Mouse (Mus musculus) lung, embryonic 15.5 days (tissue): ENCODE measurements at regions not wholly inside any gene's neighbourhood (a gene's known extent, or its start where the extent isn't known, plus 50 kb on each side); places are given as distances from the start of the nearest gene placed in this dataset.

Experiments used
- ATAC-seq: fragments of 200-750 bp; cut with Nextera tagmentation; 2 replicates; pipeline ENCODE4 v1.8.0; 2017; ENCODE audit warnings: moderate number of reproducible peaks, borderline replicate concordance; ENCODE audit not compliant: low FRiP score, low TSS enrichment; ENCODE audit errors: extremely low read depth
- H3K27ac ChIP-seq: fragments of 300-500 bp; sonication (generic); 2 replicates; pipeline ENCODE4 v1.5.1; 2015; ENCODE audit warnings: moderate library complexity, mild to moderate bottlenecking, inconsistent platforms
- H3K27me3 ChIP-seq: fragments of 300-500 bp; sonication (generic); 2 replicates; pipeline ENCODE4 v1.6.1; 2015; ENCODE audit warnings: inconsistent platforms
- H3K36me3 ChIP-seq: fragments of 300-500 bp; sonication (generic); 2 replicates; pipeline ENCODE4 v1.6.1; 2015; ENCODE audit warnings: inconsistent platforms
- H3K4me1 ChIP-seq: fragments of 300-500 bp; sonication (generic); 2 replicates; pipeline ENCODE4 v1.6.1; 2015; ENCODE audit warnings: inconsistent platforms
- H3K4me2 ChIP-seq: fragments of 300-500 bp; sonication (generic); 2 replicates; pipeline ENCODE4 v1.6.1; 2015; ENCODE audit warnings: inconsistent platforms, mild to moderate bottlenecking, moderate library complexity
- H3K4me3 ChIP-seq: fragments of 300-500 bp; sonication (generic); 2 replicates; pipeline ENCODE4 v1.5.1; 2015; ENCODE audit warnings: mild to moderate bottlenecking, inconsistent platforms
- H3K9ac ChIP-seq: fragments of 300-500 bp; sonication (generic); 2 replicates; pipeline ENCODE4 v1.6.1; 2015; ENCODE audit warnings: inconsistent platforms
- H3K9me3 ChIP-seq: fragments of 300-500 bp; sonication (generic); 2 replicates; pipeline ENCODE4 v1.6.1; 2016; ENCODE audit warnings: inconsistent platforms
- WGBS: fragments of 180-500 bp; shearing (Covaris S2); methylation state at CpG from one replicate; pipeline ENCODE4 v1.1.7; 2015; 5-methylcytosine and 5-hydroxymethylcytosine counted together

- no peak for ATAC-seq
- H3K36me3 ChIP-seq = no peaks in the 10 kb centered on the region
- no peak overlapping the region for H3K4me2 ChIP-seq
- no peaks in the 10 kb centered on the region for H3K9me3 ChIP-seq
- no peak overlapping the region for H3K4me3 ChIP-seq
- H3K27ac ChIP-seq = no peak overlapping the region
- no peak overlapping the region for H3K9ac ChIP-seq
- H3K27me3 ChIP-seq = no peaks in the 10 kb centered on the region
- 71% methylated on average over 5 of the region's 5 CpGs for WGBS
- H3K4me1 ChIP-seq = no peaks in the 10 kb centered on the region
Observed at GRCm38 (mm10) chr16:87295727-87296126, 58.3 kb upstream of the N6amt1 start.

- 92% methylated on average over 1 of the region's 1 CpGs for WGBS
Observed at GRCm38 (mm10) chr16:87292826-87293225, 61.2 kb upstream of the N6amt1 start.

GRCm38 (mm10) chr16:87291716-87292115, 62.3 kb upstream of the N6amt1 start:
- H3K9ac ChIP-seq = no peak overlapping the region
- ATAC-seq = no peak
- no peak overlapping the region for H3K4me2 ChIP-seq
- no peak overlapping the region for H3K4me3 ChIP-seq
- no peak overlapping the region for H3K27ac ChIP-seq
- H3K36me3 ChIP-seq = no peaks in the 10 kb centered on the region
- H3K4me1 ChIP-seq = no peaks in the 10 kb centered on the region
- no peaks in the 10 kb centered on the region for H3K27me3 ChIP-seq
- 63% methylated on average over 2 of the region's 2 CpGs for WGBS
- H3K9me3 ChIP-seq = no peaks in the 10 kb centered on the region

More at GRCm38 (mm10) chr16:87292826-87293225, 61.2 kb upstream of the N6amt1 start:
- ATAC-seq = no peak
- no peak overlapping the region for H3K4me2 ChIP-seq
- H3K9ac ChIP-seq = no peak overlapping the region
- H3K4me3 ChIP-seq = no peak overlapping the region
- no peaks in the 10 kb centered on the region for H3K4me1 ChIP-seq
- H3K36me3 ChIP-seq = no peaks in the 10 kb centered on the region
- H3K9me3 ChIP-seq = no peaks in the 10 kb centered on the region
- no peaks in the 10 kb centered on the region for H3K27me3 ChIP-seq
- H3K27ac ChIP-seq = no peak overlapping the region

GRCm38 (mm10) chr16:87285639-87286038, 68.3 kb upstream of the N6amt1 start:
- Histone ChIP-seq H3K36me3 (no peaks in the 10 kb centered on the region), H3K27ac (no peak overlapping the region), H3K4me1 (no peaks in the 10 kb centered on the region), H3K4me3 (no peak overlapping the region), H3K9ac (no peak overlapping the region), H3K4me2 (no peak overlapping the region), H3K27me3 (no peaks in the 10 kb centered on the region), H3K9me3 (no peaks in the 10 kb centered on the region)
- no peak for ATAC-seq
- WGBS = 67% methylated on average over 2 of the region's 2 CpGs

- H3K4me2 ChIP-seq = no peak overlapping the region
- no peak overlapping the region for H3K27ac ChIP-seq
- H3K9ac ChIP-seq = no peak overlapping the region
- no peak overlapping the region for H3K4me3 ChIP-seq
- 51% methylated on average over 7 of the region's 7 CpGs for WGBS
- H3K36me3 ChIP-seq = no peaks in the 10 kb centered on the region
- no peaks in the 10 kb centered on the region for H3K4me1 ChIP-seq
- no peak for ATAC-seq
- H3K27me3 ChIP-seq = no peaks in the 10 kb centered on the region
- no peaks in the 10 kb centered on the region for H3K9me3 ChIP-seq
Observed at GRCm38 (mm10) chr16:87284835-87285510, 69.0 kb upstream of the N6amt1 start.

- Histone ChIP-seq H3K27ac (no peak overlapping the region), H3K4me2 (no peak overlapping the region), H3K9ac (no peak overlapping the region), H3K4me1 (no peaks in the 10 kb centered on the region), H3K9me3 (no peaks in the 10 kb centered on the region), H3K27me3 (no peaks in the 10 kb centered on the region), H3K4me3 (no peak overlapping the region), H3K36me3 (no peaks in the 10 kb centered on the region)
- ATAC-seq = no peak
- WGBS = 48% methylated on average over 1 of the region's 1 CpGs
Observed at GRCm38 (mm10) chr16:87278518-87278917, 75.5 kb upstream of the N6amt1 start.

- no peak overlapping the region for H3K4me3 ChIP-seq
- no peaks in the 10 kb centered on the region for H3K36me3 ChIP-seq
- no peaks in the 10 kb centered on the region for H3K27me3 ChIP-seq
- no peak overlapping the region for H3K27ac ChIP-seq
- H3K4me1 ChIP-seq = peaks cover 10% of the 10 kb centered on the region
- WGBS = 86% methylated on average over 5 of the region's 5 CpGs
- H3K9me3 ChIP-seq = no peaks in the 10 kb centered on the region
- no peak for ATAC-seq
- H3K9ac ChIP-seq = no peak overlapping the region
- H3K4me2 ChIP-seq = no peak overlapping the region
Observed at GRCm38 (mm10) chr16:87272363-87272762, 81.6 kb upstream of the N6amt1 start.

GRCm38 (mm10) chr16:87267954-87268804, 85.8 kb upstream of the N6amt1 start:
- no peaks in the 10 kb centered on the region for H3K36me3 ChIP-seq
- ATAC-seq = peak; percentile 69
- peak overlapping the region; percentile 89 for H3K27ac ChIP-seq
- no peak overlapping the region for H3K9ac ChIP-seq
- no peak overlapping the region for H3K4me3 ChIP-seq
- peaks cover 25% of the 10 kb centered on the region for H3K4me1 ChIP-seq
- no peaks in the 10 kb centered on the region for H3K27me3 ChIP-seq
- H3K4me2 ChIP-seq = no peak overlapping the region
- no peaks in the 10 kb centered on the region for H3K9me3 ChIP-seq
- WGBS = 39% methylated on average over 9 of the region's 9 CpGs

GRCm38 (mm10) chr16:87267517-87267916, 86.5 kb upstream of the N6amt1 start:
- Histone ChIP-seq H3K36me3 (no peaks in the 10 kb centered on the region), H3K4me1 (peaks cover 30% of the 10 kb centered on the region), H3K9me3 (no peaks in the 10 kb centered on the region), H3K4me2 (no peak overlapping the region), H3K27ac (peak overlapping the region; percentile 89), H3K27me3 (no peaks in the 10 kb centered on the region), H3K4me3 (no peak overlapping the region), H3K9ac (no peak overlapping the region)
- 75% methylated on average over 4 of the region's 4 CpGs for WGBS
- ATAC-seq = no peak

GRCm38 (mm10) chr16:87263571-87263970, 90.4 kb upstream of the N6amt1 start:
- Histone ChIP-seq H3K4me3 (no peak overlapping the region), H3K4me1 (peaks cover 43% of the 10 kb centered on the region), H3K9ac (no peak overlapping the region), H3K27ac (peak overlapping the region; percentile 90), H3K36me3 (no peaks in the 10 kb centered on the region), H3K4me2 (no peak overlapping the region), H3K9me3 (no peaks in the 10 kb centered on the region), H3K27me3 (no peaks in the 10 kb centered on the region)
- 20% methylated on average over 4 of the region's 4 CpGs for WGBS
- ATAC-seq = peak; percentile 69; the same call in 1 of the 2 replicates

GRCm38 (mm10) chr16:87263041-87263440, 90.9 kb upstream of the N6amt1 start:
- peak overlapping the region; percentile 90 for H3K27ac ChIP-seq
- no peak overlapping the region for H3K4me2 ChIP-seq
- H3K27me3 ChIP-seq = no peaks in the 10 kb centered on the region
- H3K9me3 ChIP-seq = no peaks in the 10 kb centered on the region
- H3K4me1 ChIP-seq = peaks cover 42% of the 10 kb centered on the region
- no peak overlapping the region for H3K4me3 ChIP-seq
- no peak overlapping the region for H3K9ac ChIP-seq
- H3K36me3 ChIP-seq = no peaks in the 10 kb centered on the region
- WGBS = 73% methylated on average over 8 of the region's 8 CpGs
- no peak for ATAC-seq

GRCm38 (mm10) chr16:87262497-87262896, 91.5 kb upstream of the N6amt1 start:
- H3K9me3 ChIP-seq = no peaks in the 10 kb centered on the region
- peaks cover 37% of the 10 kb centered on the region; the same call in 1 of the 2 replicates for H3K4me1 ChIP-seq
- H3K9ac ChIP-seq = no peak overlapping the region
- H3K4me3 ChIP-seq = no peak overlapping the region
- H3K4me2 ChIP-seq = no peak overlapping the region
- ATAC-seq = no peak
- H3K27me3 ChIP-seq = no peaks in the 10 kb centered on the region
- H3K36me3 ChIP-seq = no peaks in the 10 kb centered on the region
- peak overlapping the region; percentile 90 for H3K27ac ChIP-seq
- whole genome bisulfite sequencing = 62% methylated on average over 3 of the region's 3 CpGs
